10 mouse cellular contexts compared by ENCODE assay signal in the genomic region with DNA sequence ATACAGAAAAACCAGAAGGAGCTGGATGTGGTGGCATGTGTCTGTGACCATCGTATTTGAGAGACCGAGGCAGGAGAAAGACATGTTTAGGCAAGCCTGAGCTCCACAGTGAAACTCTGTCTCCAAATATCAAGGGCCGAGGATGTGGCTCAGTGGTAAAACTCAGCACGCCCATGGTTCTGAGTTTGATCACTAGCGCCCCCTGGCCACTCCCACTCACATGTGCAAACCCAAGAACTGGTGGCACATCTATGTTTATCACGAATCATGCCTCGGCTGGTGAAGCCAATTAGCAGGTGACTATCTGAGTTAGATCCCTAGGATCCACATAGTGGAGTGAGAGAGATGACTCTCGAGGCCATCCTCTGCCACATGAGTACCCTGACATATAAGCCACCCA. TPM values are rescaled to one million over a fixed set of nuclear protein-coding genes. Genes with fewer than 3 reads are reported as not detected.
DNase-seq lines count a peak whose midpoint lies in the region; ATAC-seq and TF ChIP-seq lines count a peak whose summit lies in the region.
"Had no signal": no experiment of that assay in that cellular context is flagged by ENCODE, and none has a peak within 500 bp of the region (broad histone marks: within the 10 kb centered on the region; RNA-seq: fewer than 3 reads in every experiment).

No protein-coding gene starts in this region.

- H3K27ac ChIP-seq in heart, adult 2 months, result no peak overlapping the region
- no peak overlapping the region for H3K27ac ChIP-seq in heart, embryonic 12.5 days (ENCODE audit: poor library complexity, severe bottlenecking)
- H3K27ac ChIP-seq: midbrain, embryonic 12.5 days; stomach, embryonic 15.5 days had no signal

- no peak for TF ChIP-seq POLR2A in heart, adult 2 months (IDR thresholded peaks at IDR 0.05; ENCODE audit: insufficient read depth, low read depth, low read length)

- no peaks in the 10 kb centered on the region for H3K36me3 ChIP-seq in heart, adult 2 months (ENCODE audit: control insufficient read depth, insufficient read depth, low read length)
- H3K36me3 ChIP-seq in heart, embryonic 12.5 days, result no peaks in the 10 kb centered on the region
- H3K36me3 ChIP-seq: midbrain, embryonic 12.5 days; stomach, embryonic 15.5 days had no signal

- ATAC-seq in heart, embryonic 12.5 days (ENCODE audit: insufficient number of reproducible peaks, low FRiP score), result no peak
- peak; percentile 68; the same call in 1 of the 2 replicates for ATAC-seq in megakaryocyte, adult 5-6 weeks (ENCODE audit: poor library complexity, severe bottlenecking)

- no peak overlapping the region for H3K4me3 ChIP-seq in heart, adult 2 months
- no peak overlapping the region for H3K4me3 ChIP-seq in heart, embryonic 12.5 days
- H3K4me3 ChIP-seq: midbrain, embryonic 12.5 days; stomach, embryonic 15.5 days had no signal

- 73% methylated on average over 8 of the region's 8 CpGs for WGBS in heart, adult 2 months
- 70% methylated on average over 8 of the region's 8 CpGs for WGBS in heart, embryonic 12.5 days

- intact Hi-C loops in heart, adult 2 months (cut with DNase I), result loop anchor here (5.0 kb wide), 1 partner anchor 45 kb away; no protein-coding TSS in a partner anchor

- TF ChIP-seq CTCF in heart, adult 2 months (IDR thresholded peaks at IDR 0.05), result peak; percentile 58

- H3K9ac ChIP-seq in heart, adult 2 months (ENCODE audit: low read depth, low read length), result no peak overlapping the region
- no peak overlapping the region for H3K9ac ChIP-seq in heart, embryonic 12.5 days
- H3K9ac ChIP-seq: midbrain, embryonic 12.5 days; stomach, embryonic 15.5 days had no signal

- peaks cover 2% of the 10 kb centered on the region; the same call in 1 of the 2 replicates for H3K27me3 ChIP-seq in heart, adult 2 months (ENCODE audit: control insufficient read depth, insufficient read depth, low read length)
- peaks cover 37% of the 10 kb centered on the region for H3K27me3 ChIP-seq in heart, embryonic 12.5 days (replicated peaks)

- DNase-seq in heart, adult 2 months, result no peak
- peak; percentile 42 for DNase-seq in CD4-positive helper T cell, adult 2 months (ENCODE audit: low read depth, low spot score)
- DNase-seq in c-Kit-positive CD71-positive TER-119-positive erythroid progenitor cells, embryonic 14.5 days (ENCODE audit: low spot score), result peak; percentile 76
- DNase-seq in frontal cortex, postnatal 25 days (ENCODE audit: low spot score in 2 of 2), result no peak
- DNase-seq in right cerebral cortex, postnatal 14 days, result no peak
- no peak for DNase-seq in cerebellum, adult 8-10 months

- peaks cover 3% of the 10 kb centered on the region for H3K4me1 ChIP-seq in heart, adult 2 months (ENCODE audit: control insufficient read depth, insufficient read depth, low read length)
- H3K4me1 ChIP-seq in heart, embryonic 12.5 days (replicated peaks), result peaks cover 24% of the 10 kb centered on the region

- H3K79me2 ChIP-seq in heart, adult 2 months (replicated peaks; ENCODE audit: control insufficient read depth, insufficient read depth, low read length), result no peaks in the 10 kb centered on the region

- TF ChIP-seq EP300 in heart, adult 2 months (IDR thresholded peaks at IDR 0.05; ENCODE audit: insufficient read depth, low read depth, low read length), result no peak

- H3K9me3 ChIP-seq in heart, embryonic 12.5 days (replicated peaks), result peaks cover 4% of the 10 kb centered on the region; the same call in 1 of the 2 replicates
- H3K9me3 ChIP-seq: midbrain, embryonic 12.5 days; stomach, embryonic 15.5 days had no signal

- H3K4me2 ChIP-seq in heart, embryonic 12.5 days, result no peak overlapping the region
- H3K4me2 ChIP-seq: midbrain, embryonic 12.5 days; stomach, embryonic 15.5 days had no signal

RNA-seq across cellular contexts. Expression of a gene that starts 27.6 kb away (rescaled TPM):
- 10 to 100 TPM in 1 of 2 experiments, 1 to 10 TPM in 1; 6.8 to 11.8 TPM for total RNA-seq in heart, adult 2 months (2021)
- 15.1 and 24.0 TPM in 2 replicates for polyA plus RNA-seq in heart, adult 2 months (2012; rRNA removed)
- 37.1 and 37.6 TPM in 2 replicates for polyA plus RNA-seq in heart, embryonic 12.5 days (2016; fragmentation: Nextera tagmentation; extraction: Ambion mirVana)
- total RNA-seq in megakaryocyte, adult 5-6 weeks (2015), result 7.0 and 7.2 TPM in 2 replicates
- 3.2 and 3.7 TPM in 2 replicates for total RNA-seq in megakaryocyte, adult 5-6 weeks (2017)

RNA-seq across cellular contexts. Expression of a gene that starts 43.3 kb away (rescaled TPM):
- total RNA-seq in heart, adult 2 months (2021), result under 1 TPM; 0.08 to 0.11 TPM
- 0.33 TPM in 1 of 2 replicates, not detected in the other for polyA plus RNA-seq in heart, adult 2 months (2012; rRNA removed)
- 0.06 and 0.29 TPM in 2 replicates for polyA plus RNA-seq in heart, embryonic 12.5 days (2016; fragmentation: Nextera tagmentation; extraction: Ambion mirVana)
- not detected in 2 replicates for total RNA-seq in megakaryocyte, adult 5-6 weeks (2015)
- total RNA-seq in megakaryocyte, adult 5-6 weeks (2017), result not detected in 2 replicates

RNA-seq across cellular contexts. Expression of a gene that starts 57.2 kb away (rescaled TPM):
- not detected for total RNA-seq in heart, adult 2 months (2021)
- polyA plus RNA-seq in heart, adult 2 months (2012; rRNA removed), result 0.14 and 0.23 TPM in 2 replicates
- not detected in 2 replicates for polyA plus RNA-seq in heart, embryonic 12.5 days (2016; fragmentation: Nextera tagmentation; extraction: Ambion mirVana)
- not detected in 2 replicates for total RNA-seq in megakaryocyte, adult 5-6 weeks (2015)
- not detected in 2 replicates for total RNA-seq in megakaryocyte, adult 5-6 weeks (2017)
- polyA plus RNA-seq: midbrain, embryonic 12.5 days had no signal

Comparison
In these comparisons a context has a peak if more than half of its experiments do, and no peak if none do; other contexts are left out.
1. DNase-seq: peak in CD4-positive helper T cell, adult 2 months (single experiment) and c-Kit-positive CD71-positive TER-119-positive erythroid progenitor cells, embryonic 14.5 days (single experiment); none in heart, adult 2 months (0 of 2), frontal cortex, postnatal 25 days (0 of 2), right cerebral cortex, postnatal 14 days (single experiment) and cerebellum, adult 8-10 months (single experiment).